Mouse (Mus musculus) heart, postnatal 0 days (tissue): Measurements from ENCODE around the gene Kif1b. TPM values are rescaled to one million over a fixed set of nuclear protein-coding genes. Genes with fewer than 3 reads are reported as not detected.

Experiments
- ATAC-seq: fragments of 200-750 bp; cut with Nextera tagmentation; 2 replicates; pipeline ENCODE4 v1.8.0; 2017; ENCODE audit warnings: low read depth, moderate number of reproducible peaks, moderate library complexity; ENCODE audit not compliant: insufficient read depth
- DNase-seq: peaks from one replicate; pipeline ENCODE4 v3.0.0-alpha.2; 2016; ENCODE audit warnings: low spot score
- H3K27ac ChIP-seq: fragments of 300-500 bp; sonication (generic); 2 replicates; pipeline ENCODE4 v1.5.1; 2014; ENCODE audit warnings: low read depth, mild to moderate bottlenecking
- H3K27me3 ChIP-seq: fragments of 300-500 bp; sonication (generic); 2 replicates; pipeline ENCODE4 v1.6.1; 2014; ENCODE audit warnings: low read length, mixed read lengths; ENCODE audit not compliant: control insufficient read depth, insufficient read depth
- H3K36me3 ChIP-seq: fragments of 300-500 bp; sonication (generic); replicated peaks from 2 replicates; pipeline ENCODE4 v1.6.1; 2014; ENCODE audit warnings: low read length, mixed read lengths; ENCODE audit not compliant: control insufficient read depth, insufficient read depth
- H3K4me1 ChIP-seq: fragments of 300-500 bp; sonication (generic); 2 replicates; pipeline ENCODE4 v1.6.1; 2014; ENCODE audit warnings: antibody characterized with exemption; ENCODE audit not compliant: control insufficient read depth, insufficient read depth
- H3K4me2 ChIP-seq: fragments of 300-500 bp; sonication (generic); 2 replicates; pipeline ENCODE4 v1.6.1; 2014; ENCODE audit warnings: low read depth, mild to moderate bottlenecking, low read length, moderate library complexity
- H3K4me3 ChIP-seq: fragments of 300-500 bp; sonication (generic); 2 replicates; pipeline ENCODE4 v1.5.1; 2014; ENCODE audit warnings: low read depth, low read length
- H3K9ac ChIP-seq: fragments of 300-500 bp; sonication (generic); replicated peaks from 2 replicates; pipeline ENCODE4 v1.6.1; 2014; ENCODE audit warnings: low read depth, low read length, mixed read lengths
- H3K9me3 ChIP-seq: fragments of 300-500 bp; sonication (generic); replicated peaks from 2 replicates; pipeline ENCODE4 v1.6.1; 2016; ENCODE audit warnings: low read length; ENCODE audit not compliant: control insufficient read depth
- CTCF ChIP-seq: IDR thresholded peaks from 2 replicates; pipeline ENCODE4 v1.5.1; 2016; ENCODE audit warnings: antibody characterized with exemption, control low read depth, low read depth
- EP300 ChIP-seq: IDR thresholded peaks from 2 replicates; pipeline ENCODE4 v1.6.1; 2016; ENCODE audit warnings: antibody characterized with exemption, low read depth
- WGBS: fragments of 180-500 bp; shearing (Covaris S2); extraction: QIAGEN DNeasy Blood & Tissue Kit; methylation state at CpG from one replicate; pipeline ENCODE4 v1.1.7; 2014; 5-methylcytosine and 5-hydroxymethylcytosine counted together
- polyA plus RNA-seq: library from polyadenylated mRNA; unstranded; fragments of >200 nt; fragmentation: Nextera tagmentation; extraction: Ambion mirVana; gene quantifications from 2 replicates; pipeline ENCODE4 v1.2.1, GENCODE M21; 2015
- total RNA-seq: library from RNA; depleted of rRNA; stranded (reverse); fragments of >200 nt; gene quantifications from 2 replicates; pipeline ENCODE4 v1.2.3, GENCODE M21; 2014; ENCODE audit warnings: low replicate concordance; rRNA removed

Gene Kif1b
- total RNA-seq: 62.9 and 63.3 TPM in 2 replicates
- polyA plus RNA-seq: 44.2 and 45.0 TPM in 2 replicates

DNA sequence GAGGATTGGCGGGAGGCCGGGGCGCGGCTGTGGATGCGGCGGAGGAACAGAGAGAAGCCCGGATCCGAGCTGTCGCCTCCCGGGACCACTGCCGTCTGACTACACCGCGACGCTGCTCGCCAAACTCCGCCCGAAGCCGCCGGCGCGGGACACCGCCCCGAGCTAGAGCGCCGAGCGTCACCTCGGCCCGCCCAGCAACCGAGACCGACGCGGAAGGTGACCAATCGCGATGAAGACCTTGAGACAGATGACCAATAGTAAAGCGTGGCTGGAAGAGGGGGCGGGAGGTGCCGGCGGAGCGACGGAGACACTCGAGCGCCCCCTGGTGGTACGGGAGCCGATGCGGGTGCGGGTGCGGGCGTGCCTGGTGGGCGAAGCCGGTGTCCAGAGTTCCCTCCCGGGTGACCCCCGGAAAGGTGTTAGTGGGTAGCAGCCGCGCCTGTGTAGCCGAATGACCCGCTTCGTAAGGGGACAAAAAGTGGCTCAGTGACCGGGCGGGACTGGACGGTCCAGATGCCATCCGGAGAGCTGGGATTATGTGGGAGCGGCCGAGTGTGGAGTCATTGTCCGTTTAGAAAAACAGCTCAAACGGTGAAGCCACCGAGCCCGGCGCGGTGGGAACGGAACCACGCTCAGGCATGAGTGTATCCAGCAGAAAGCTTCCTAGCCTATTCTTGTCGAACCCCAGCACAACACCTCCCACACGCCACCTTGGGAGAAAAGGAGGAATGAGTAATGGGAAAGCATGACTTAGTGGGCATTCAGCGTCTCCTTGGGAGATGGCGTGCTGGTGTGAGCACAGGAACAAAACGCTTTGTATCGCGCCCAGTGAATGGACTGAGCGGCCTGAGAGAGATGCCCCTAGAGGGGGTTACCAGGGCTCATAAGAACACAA, at the start of gene Kif1b:
Gene Kif1b, minus strand, starts transcription at position 98 of the 895 bp plus-strand sequence.
- peak; percentile 97 for ATAC-seq
- Histone ChIP-seq H3K9ac (peak within 1 kb of the TSS; percentile 95), H3K4me3 (peak within 1 kb of the TSS; percentile 96), H3K4me2 (peak within 1 kb of the TSS; percentile 87), H3K27ac (peak within 1 kb of the TSS; percentile 97), H3K4me1 (peaks cover 30% of the 10 kb centered on the region), H3K9me3 (no peaks in the 10 kb centered on the region), H3K36me3 (no peaks in the 10 kb centered on the region), H3K27me3 (no peaks in the 10 kb centered on the region)
- peak; percentile 95 for DNase-seq
- WGBS: under 1% methylated on average over 71 of the region's 79 CpGs
- TF ChIP-seq EP300 (peak; percentile 97), CTCF (peak; percentile 93)

GRCm38 (mm10) chr4:149354671-149355070, 47.2 kb upstream of the Kif1b start:
- WGBS: 93% methylated on average over 8 of the region's 8 CpGs

GRCm38 (mm10) chr4:149351596-149352150, 44.2 kb upstream of the Kif1b start:
- DNase-seq: no peak
- H3K27ac ChIP-seq: no peak overlapping the region

More at GRCm38 (mm10) chr4:149354671-149355070, 47.2 kb upstream of the Kif1b start:
- Histone ChIP-seq H3K36me3 (peaks cover 98% of the 10 kb centered on the region), H3K9ac (no peak overlapping the region), H3K27ac (no peak overlapping the region), H3K4me2 (no peak overlapping the region), H3K4me3 (no peak overlapping the region), H3K9me3 (no peaks in the 10 kb centered on the region), H3K4me1 (no peaks in the 10 kb centered on the region), H3K27me3 (no peaks in the 10 kb centered on the region)
- TF ChIP-seq CTCF (no peak), EP300 (no peak)
- DNase-seq (no peak), ATAC-seq (no peak)

GRCm38 (mm10) chr4:149348963-149349362, 41.5 kb upstream of the Kif1b start:
- Histone ChIP-seq H3K27ac (no peak overlapping the region), H3K4me3 (no peak overlapping the region), H3K9me3 (no peaks in the 10 kb centered on the region), H3K4me1 (no peaks in the 10 kb centered on the region), H3K36me3 (peaks cover 85% of the 10 kb centered on the region), H3K27me3 (no peaks in the 10 kb centered on the region), H3K4me2 (no peak overlapping the region), H3K9ac (no peak overlapping the region)
- no peak for ATAC-seq
- TF ChIP-seq EP300 (no peak), CTCF (peak; percentile 29; the same call in 1 of the 2 replicates)
- DNase-seq: no peak
- WGBS: 82% methylated on average over 5 of the region's 5 CpGs

More at GRCm38 (mm10) chr4:149351596-149352150, 44.2 kb upstream of the Kif1b start:
- no peak for ATAC-seq
- H3K4me1 ChIP-seq: no peaks in the 10 kb centered on the region
- peaks cover 93% of the 10 kb centered on the region for H3K36me3 ChIP-seq
- no peak for TF ChIP-seq EP300
- TF ChIP-seq CTCF: no peak
- no peak overlapping the region for H3K4me2 ChIP-seq
- WGBS: 55% methylated on average over 8 of the region's 8 CpGs
- no peaks in the 10 kb centered on the region for H3K27me3 ChIP-seq
- no peak overlapping the region for H3K4me3 ChIP-seq
- no peak overlapping the region for H3K9ac ChIP-seq
- no peaks in the 10 kb centered on the region for H3K9me3 ChIP-seq

DNA sequence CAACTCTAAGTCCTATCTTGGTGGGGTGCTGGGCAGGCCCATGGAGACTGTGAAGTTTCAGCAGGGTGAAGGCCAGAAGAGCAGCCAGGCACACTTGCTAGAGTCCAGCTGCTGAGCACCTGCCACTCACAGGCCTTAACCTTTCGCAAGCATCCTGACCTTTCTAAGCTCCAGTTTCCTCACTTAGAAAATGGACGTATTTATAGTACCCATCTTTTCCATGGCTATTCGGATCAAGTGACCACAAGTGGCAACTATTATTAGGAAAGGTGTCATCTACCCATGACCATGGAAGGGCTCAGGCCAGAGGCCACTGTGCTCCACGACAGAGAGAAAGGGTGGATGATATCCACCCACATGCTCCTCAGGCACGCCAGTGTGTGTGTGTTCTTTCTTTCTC, 38.4 kb upstream of the Kif1b start:
- Histone ChIP-seq H3K27me3 (no peaks in the 10 kb centered on the region), H3K4me1 (0 out of 2 replicates have a peak, but pooled peaks cover 1% of the 10 kb centered on the region), H3K4me2 (no peak overlapping the region), H3K4me3 (no peak overlapping the region), H3K9me3 (no peaks in the 10 kb centered on the region), H3K36me3 (peaks cover 83% of the 10 kb centered on the region), H3K27ac (peak overlapping the region; percentile 16; the same call in 1 of the 2 replicates), H3K9ac (no peak overlapping the region)
- TF ChIP-seq CTCF: no peak
- no peak for TF ChIP-seq EP300
- DNase-seq (peak; percentile 43), ATAC-seq (peak; percentile 76)
- WGBS: 31% methylated on average over 5 of the region's 5 CpGs
